Mouse (Mus musculus) heart, postnatal 36 days (tissue): ENCODE measurements at regions not wholly inside any gene's neighbourhood (a gene's known extent, or its start where the extent isn't known, plus 50 kb on each side); places are given as distances from the start of the nearest gene placed in this dataset.
"Not testable (repeated sequence)": the region's sequence is repeated elsewhere in the genome, so short reads cannot be mapped to it uniquely, and the experiment has no call there.

ENCODE experiments used
- DNase-seq, 2 experiments: peaks; one replicate each; pipeline ENCODE4 v3.0.0; 2021 to 2022
- intact Hi-C: fragments of 180-260 bp; cut with DNase I; formaldehyde crosslinking; loops from one replicate; pipeline ENCODE4 v1.15.1; 2025

- intact Hi-C loops = no loop called here
- no peak for DNase-seq
Measured at GRCm38 (mm10) chr3:22285904-22286303, 209.5 kb downstream of the Tbl1xr1 start.

- no peak for DNase-seq
- intact Hi-C loops = no loop called here
Measured at GRCm38 (mm10) chr3:22293466-22293865, 217.0 kb downstream of the Tbl1xr1 start.

GRCm38 (mm10) chr3:22294081-22294480 lies 217.6 kb downstream of the Tbl1xr1 start:
- intact Hi-C loops, DNase-seq: not testable (repeated sequence)

DNA sequence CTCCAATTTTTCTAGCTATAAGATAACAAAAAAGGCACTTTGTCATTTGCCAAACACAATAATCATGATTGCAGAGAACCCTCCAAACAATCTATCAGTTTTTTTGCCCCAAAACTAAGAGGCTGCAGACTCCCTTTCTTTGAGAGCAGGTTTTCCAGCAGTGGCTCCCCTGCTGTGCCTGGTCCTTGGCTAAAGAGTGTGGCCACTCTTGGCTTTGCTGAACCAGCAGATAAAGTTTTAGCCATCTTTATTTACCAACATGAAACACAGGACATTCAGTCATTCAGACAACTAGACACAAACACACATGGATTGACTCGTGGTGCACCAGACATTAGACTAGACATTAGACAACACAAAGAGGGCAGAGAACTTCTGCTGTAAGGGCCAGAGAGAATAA lies 220.5 kb downstream of the Tbl1xr1 start:
- intact Hi-C loops = not testable (repeated sequence)

GRCm38 (mm10) chr3:22297831-22298230 lies 221.4 kb downstream of the Tbl1xr1 start:
- DNase-seq, intact Hi-C loops: not testable (repeated sequence)

More for the DNA sequence above, 220.5 kb downstream of the Tbl1xr1 start:
- DNase-seq = not testable (repeated sequence)

DNA sequence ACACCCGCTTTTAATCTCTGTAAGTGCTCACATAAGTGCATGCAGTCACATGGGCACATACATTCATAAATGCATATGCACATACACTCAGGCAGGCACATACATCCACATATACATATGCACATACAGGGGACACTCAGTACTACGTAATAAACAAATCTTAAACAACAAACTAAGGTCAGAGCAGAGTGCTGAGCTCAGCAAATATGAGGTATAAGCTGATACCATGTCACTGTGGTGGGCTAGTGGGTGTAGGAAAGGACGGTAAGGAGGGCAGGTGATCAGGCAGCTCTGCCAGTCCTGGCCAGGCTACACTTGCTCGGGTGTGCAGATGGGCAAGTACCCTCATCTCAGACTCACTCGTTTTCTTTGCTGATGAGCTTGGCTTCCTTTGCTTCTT lies 224.1 kb downstream of the Tbl1xr1 start:
- no peak for DNase-seq
- intact Hi-C loops = loop anchor here (10.0 kb wide), 1 partner anchor 1716 kb away; no protein-coding TSS in a partner anchor

DNA sequence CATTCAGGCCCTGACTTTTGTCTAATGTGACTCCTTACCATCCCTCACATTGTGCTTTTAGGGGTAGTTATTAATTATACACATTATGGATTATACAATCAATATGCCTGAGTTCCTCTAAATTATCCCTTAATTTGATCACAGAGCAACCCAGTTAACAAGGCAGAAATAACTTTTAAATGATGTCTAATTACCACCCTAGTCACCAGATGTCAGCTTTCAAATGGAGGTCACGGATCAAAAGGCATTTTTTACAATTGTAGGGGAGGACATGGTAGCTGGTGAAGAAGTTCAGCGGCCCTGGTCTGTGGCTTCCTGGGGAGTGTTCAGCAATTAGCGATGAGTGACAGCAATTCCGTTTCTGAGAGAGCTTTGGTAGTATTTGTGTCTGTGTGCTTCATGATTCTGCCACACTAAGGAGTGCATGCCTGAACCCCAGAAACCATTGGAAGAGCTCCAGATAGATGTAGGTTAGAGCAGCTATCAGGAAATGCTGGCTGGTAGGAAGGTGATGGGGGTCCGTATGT lies 225.6 kb downstream of the Tbl1xr1 start:
- intact Hi-C loops = loop anchor here (10.0 kb wide), 1 partner anchor 1717 kb away; no protein-coding TSS in a partner anchor
- no peak for DNase-seq

DNA sequence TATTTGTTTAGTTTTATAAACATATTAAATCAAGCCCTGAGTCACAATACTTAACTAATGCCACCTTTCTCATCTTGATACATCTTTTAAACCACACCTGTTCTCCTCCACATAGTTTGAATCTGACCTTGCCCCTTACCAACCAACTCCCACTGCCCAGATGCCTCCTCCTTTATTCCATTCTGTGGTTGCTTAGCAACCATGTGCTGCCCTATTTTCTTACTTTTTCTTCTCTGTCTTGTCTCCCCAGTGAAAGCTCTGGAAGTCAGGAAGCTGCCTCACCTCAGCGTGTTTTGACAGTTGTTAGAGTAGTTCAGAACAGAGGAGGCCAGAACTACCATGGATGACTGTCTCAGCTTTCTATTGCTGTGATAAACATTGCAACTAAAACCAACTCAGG lies 227.7 kb downstream of the Tbl1xr1 start:
- intact Hi-C loops = loop anchor here (10.0 kb wide), 1 partner anchor 1719 kb away; no protein-coding TSS in a partner anchor
- no peak for DNase-seq

DNA sequence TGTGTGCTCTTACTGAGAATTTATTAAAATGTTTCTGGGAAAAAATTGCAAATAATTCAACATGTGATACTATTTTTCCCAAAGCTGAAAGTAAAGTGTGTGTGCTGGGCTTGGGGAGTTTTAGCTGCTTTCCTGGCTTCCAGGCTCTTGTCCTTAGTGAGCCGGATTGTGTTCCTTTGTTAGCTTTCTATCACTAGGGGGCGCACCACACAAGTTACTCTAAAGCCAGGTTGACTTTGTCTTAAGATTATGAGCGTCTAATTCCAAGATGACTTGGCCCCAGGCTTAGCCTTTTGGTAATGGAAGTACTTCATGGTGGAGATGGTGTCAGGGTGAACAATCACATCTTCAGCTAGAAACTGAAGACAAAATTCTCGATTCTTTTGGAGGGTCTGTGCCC lies 230.2 kb downstream of the Tbl1xr1 start:
- intact Hi-C loops = loop anchor here (5.0 to 10.0 kb wide), 2 partner anchors 1649 to 1722 kb away; no protein-coding TSS in a partner anchor
- DNase-seq = no peak

DNA sequence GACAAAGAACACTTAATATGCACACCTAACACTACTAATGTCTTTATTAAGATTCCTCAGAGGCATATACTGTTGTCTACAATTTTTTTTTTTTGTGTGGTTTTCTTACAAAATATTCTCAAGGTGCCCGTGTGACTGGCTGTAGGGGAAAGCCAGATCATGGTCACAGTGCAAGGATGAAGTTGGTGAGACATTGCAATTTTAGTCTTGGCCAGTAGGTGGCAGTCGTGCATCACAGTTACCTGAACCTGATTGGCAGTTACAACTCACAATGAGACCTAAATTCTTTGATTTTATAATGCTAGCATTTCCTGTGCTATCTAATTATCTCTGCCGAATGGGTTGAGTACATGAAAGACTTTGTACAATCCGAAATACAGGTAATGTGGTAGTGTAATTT lies 232.5 kb downstream of the Tbl1xr1 start:
- DNase-seq = peak; percentile 46 to 69
- intact Hi-C loops = loop anchor here (5.0 to 10.0 kb wide), 2 partner anchors 1652 to 1724 kb away; no protein-coding TSS in a partner anchor

- no peak for DNase-seq
- intact Hi-C loops = no loop called here
Measured at GRCm38 (mm10) chr3:22316466-22317185, 240.2 kb downstream of the Tbl1xr1 start.

DNA sequence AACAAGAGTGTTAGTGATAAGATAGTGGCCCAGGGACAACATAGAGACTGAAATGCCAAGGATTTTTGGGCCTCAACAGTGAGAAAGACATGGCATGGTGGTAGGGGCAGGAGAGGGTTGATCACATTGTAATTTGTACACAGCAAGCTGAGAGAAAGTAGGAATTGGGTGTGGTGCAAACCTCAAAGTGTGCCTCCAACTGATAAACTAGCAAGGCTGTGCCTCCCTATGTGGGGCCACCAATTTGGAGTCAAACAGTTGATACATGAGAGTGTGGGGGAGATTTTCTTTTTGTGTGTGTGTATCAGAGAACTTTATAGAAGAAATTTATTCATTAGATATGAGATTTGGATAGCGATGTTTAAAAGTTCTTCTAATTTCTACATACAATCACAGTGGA lies 244.0 kb downstream of the Tbl1xr1 start:
- intact Hi-C loops, DNase-seq: not testable (repeated sequence)

DNA sequence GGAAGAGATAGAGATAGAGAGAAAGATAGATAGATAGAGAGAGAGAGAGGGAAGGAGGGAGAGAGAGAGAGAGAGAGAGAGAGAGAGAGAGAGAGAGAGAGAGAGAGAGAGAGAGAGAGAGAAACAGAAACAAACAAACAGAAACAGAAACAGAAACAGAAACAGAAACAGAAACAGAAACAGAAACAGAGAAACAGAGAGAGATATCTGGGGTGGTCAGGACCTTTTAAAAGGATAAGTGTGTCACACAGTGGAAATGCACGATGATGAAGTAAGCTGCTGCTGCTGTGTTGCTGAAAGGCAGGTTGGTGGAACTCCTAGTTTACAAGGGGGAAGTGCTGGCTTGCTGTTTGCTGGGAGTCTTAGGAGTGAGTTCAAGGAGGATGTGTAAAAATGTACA lies 254.8 kb downstream of the Tbl1xr1 start:
- no peak for DNase-seq
- intact Hi-C loops = no loop called here
